Mouse (Mus musculus) stomach, embryonic 16.5 days (tissue): ENCODE results near the gene Cox6b1. TPM values are rescaled to one million over a fixed set of nuclear protein-coding genes. Genes with fewer than 3 reads are reported as not detected.

ENCODE experiments used
- ATAC-seq: fragments of 200-750 bp; cut with Nextera tagmentation; 2 replicates; pipeline ENCODE4 v1.8.0; 2017; ENCODE audit warnings: moderate number of reproducible peaks, moderate TSS enrichment; ENCODE audit not compliant: insufficient read depth, low FRiP score
- H3K27ac ChIP-seq: fragments of 300-500 bp; sonication (generic); 2 replicates; pipeline ENCODE4 v1.5.1; 2014; ENCODE audit warnings: low read length
- H3K27me3 ChIP-seq: fragments of 300-500 bp; sonication (generic); 2 replicates; pipeline ENCODE4 v1.6.1; 2014; ENCODE audit warnings: low read length, control low read depth, mixed read lengths; ENCODE audit not compliant: control insufficient read depth, insufficient read depth
- H3K36me3 ChIP-seq: fragments of 300-500 bp; sonication (generic); 2 replicates; pipeline ENCODE4 v1.6.1; 2014; ENCODE audit warnings: low read length; ENCODE audit not compliant: control insufficient read depth, insufficient read depth
- H3K4me1 ChIP-seq: fragments of 300-500 bp; sonication (generic); 2 replicates; pipeline ENCODE4 v1.6.1; 2014; ENCODE audit warnings: low read length, control low read depth, mixed read lengths; ENCODE audit not compliant: control insufficient read depth, insufficient read depth
- H3K4me2 ChIP-seq: fragments of 300-500 bp; sonication (generic); 2 replicates; pipeline ENCODE4 v1.6.1; 2014; ENCODE audit warnings: low read depth, low read length, mixed read lengths
- H3K4me3 ChIP-seq: fragments of 300-500 bp; sonication (generic); replicated peaks from 2 replicates; pipeline ENCODE4 v1.5.1; 2014; ENCODE audit warnings: mild to moderate bottlenecking, low read length
- H3K9ac ChIP-seq: fragments of 300-500 bp; sonication (generic); 2 replicates; pipeline ENCODE4 v1.6.1; 2014; ENCODE audit warnings: low read length
- H3K9me3 ChIP-seq: fragments of 300-500 bp; sonication (generic); replicated peaks from 2 replicates; pipeline ENCODE4 v1.6.1; 2016; ENCODE audit warnings: low read length, control low read depth; ENCODE audit not compliant: control insufficient read depth
- WGBS: fragments of 180-500 bp; shearing (Covaris S2); extraction: QIAGEN DNeasy Blood & Tissue Kit; methylation state at CpG from one replicate; pipeline ENCODE4 v1.1.7; 2014; 5-methylcytosine and 5-hydroxymethylcytosine counted together
- polyA plus RNA-seq: library from polyadenylated mRNA; unstranded; fragments of >200 nt; fragmentation: Nextera tagmentation; extraction: Ambion mirVana; gene quantifications from 2 replicates; pipeline ENCODE4 v1.2.1, GENCODE M21; 2015

The Cox6b1 gene
- 1,000 and 1,051 TPM in 2 replicates for polyA plus RNA-seq

- ATAC-seq, result peak; percentile 93
- Histone ChIP-seq H3K4me3 (peak within 1 kb of the TSS; percentile 91), H3K9ac (peak within 1 kb of the TSS; percentile 92), H3K27ac (peak within 1 kb of the TSS; percentile 67), H3K4me1 (peaks cover 7% of the 10 kb centered on the region; the same call in 1 of the 2 replicates), H3K9me3 (no peaks in the 10 kb centered on the region), H3K27me3 (no peaks in the 10 kb centered on the region), H3K36me3 (0 out of 2 replicates have a peak, but pooled peaks cover 5% of the 10 kb centered on the region), H3K4me2 (peak within 1 kb of the TSS; percentile 99)
- WGBS, result 1% methylated on average over 44 of the region's 44 CpGs
These were observed at the start of gene Cox6b1 for GRCm38 (mm10) chr7:30625530-30626384. Cox6b1 (minus strand) TSS chr7:30626151.

GRCm38 (mm10) chr7:30671480-30671879, 45.5 kb upstream of the Cox6b1 start, which contains the start of gene Pmis2:
Pmis2 (minus strand) TSS chr7:30671605.
- no peak within 1 kb of the TSS for H3K4me3 ChIP-seq
- H3K36me3 ChIP-seq, result no peaks in the 10 kb centered on the region
- no peaks in the 10 kb centered on the region for H3K4me1 ChIP-seq
- no peak within 1 kb of the TSS for H3K4me2 ChIP-seq
- no peak within 1 kb of the TSS for H3K27ac ChIP-seq
- ATAC-seq, result no peak
- 69% methylated on average over 9 of the region's 9 CpGs for WGBS
- no peaks in the 10 kb centered on the region for H3K27me3 ChIP-seq
- H3K9me3 ChIP-seq, result no peaks in the 10 kb centered on the region
- H3K9ac ChIP-seq, result no peak within 1 kb of the TSS

GRCm38 (mm10) chr7:30669229-30669628, 43.3 kb upstream of the Cox6b1 start:
- Histone ChIP-seq H3K9me3 (no peaks in the 10 kb centered on the region), H3K9ac (no peak overlapping the region), H3K36me3 (no peaks in the 10 kb centered on the region), H3K4me2 (no peak overlapping the region), H3K27ac (no peak overlapping the region), H3K4me1 (no peaks in the 10 kb centered on the region), H3K27me3 (no peaks in the 10 kb centered on the region), H3K4me3 (no peak overlapping the region)
- 48% methylated on average over 3 of the region's 3 CpGs for WGBS
- no peak for ATAC-seq

GRCm38 (mm10) chr7:30665321-30665720, 39.4 kb upstream of the Cox6b1 start:
- 6% methylated on average over 11 of the region's 11 CpGs for WGBS
- Histone ChIP-seq H3K36me3 (no peaks in the 10 kb centered on the region; the same call in 1 of the 2 replicates), H3K4me3 (peak overlapping the region; percentile 79), H3K27ac (no peak overlapping the region), H3K9ac (peak overlapping the region; percentile 90), H3K4me2 (peak overlapping the region; percentile 82), H3K27me3 (no peaks in the 10 kb centered on the region), H3K4me1 (no peaks in the 10 kb centered on the region), H3K9me3 (no peaks in the 10 kb centered on the region)
- ATAC-seq, result peak; percentile 41; the same call in 1 of the 2 replicates

- Histone ChIP-seq H3K27ac (no peak within 1 kb of the TSS), H3K9me3 (no peaks in the 10 kb centered on the region), H3K4me1 (no peaks in the 10 kb centered on the region), H3K36me3 (no peaks in the 10 kb centered on the region; the same call in 1 of the 2 replicates), H3K27me3 (no peaks in the 10 kb centered on the region), H3K4me3 (peak within 1 kb of the TSS; percentile 79), H3K9ac (peak within 1 kb of the TSS; percentile 90), H3K4me2 (peak within 1 kb of the TSS; percentile 82)
- peak; percentile 92 for ATAC-seq
- WGBS, result under 1% methylated on average over 34 of the region's 34 CpGs
These were observed 38.7 kb upstream of the Cox6b1 start, which contains the start of gene Haus5 for GRCm38 (mm10) chr7:30664529-30665200. Haus5 (minus strand) TSS chr7:30664994.

- Histone ChIP-seq H3K9ac (peak within 1 kb of the TSS; percentile 91), H3K4me2 (peak within 1 kb of the TSS; percentile 93), H3K4me1 (0 out of 2 replicates have a peak, but pooled peaks cover 4% of the 10 kb centered on the region), H3K27me3 (no peaks in the 10 kb centered on the region), H3K4me3 (peak within 1 kb of the TSS; percentile 64), H3K36me3 (peaks cover 25% of the 10 kb centered on the region), H3K27ac (peak within 1 kb of the TSS; percentile 35; the same call in 1 of the 2 replicates), H3K9me3 (no peaks in the 10 kb centered on the region)
- 1% methylated on average over 59 of the region's 59 CpGs for WGBS
- peak; percentile 100 for ATAC-seq
These were observed 23.9 kb upstream of the Cox6b1 start, which contains the start of gene Rbm42 for GRCm38 (mm10) chr7:30649591-30650540. Rbm42 (minus strand) TSS chr7:30650317.

- no peak for ATAC-seq
- no peaks in the 10 kb centered on the region for H3K9me3 ChIP-seq
- peaks cover 23% of the 10 kb centered on the region for H3K27me3 ChIP-seq
- no peak overlapping the region for H3K4me3 ChIP-seq
- no peaks in the 10 kb centered on the region for H3K36me3 ChIP-seq
- no peak overlapping the region for H3K9ac ChIP-seq
- peaks cover 9% of the 10 kb centered on the region for H3K4me1 ChIP-seq
- H3K4me2 ChIP-seq, result no peak overlapping the region
- WGBS, result 16% methylated on average over 4 of the region's 4 CpGs
- no peak overlapping the region for H3K27ac ChIP-seq
These were observed 13.1 kb upstream of the Cox6b1 start for GRCm38 (mm10) chr7:30639083-30639482.

GRCm38 (mm10) chr7:30636395-30636794, 10.4 kb upstream of the Cox6b1 start:
- Histone ChIP-seq H3K4me3 (no peak overlapping the region), H3K4me2 (no peak overlapping the region), H3K4me1 (peaks cover 9% of the 10 kb centered on the region), H3K27me3 (peaks cover 41% of the 10 kb centered on the region), H3K36me3 (no peaks in the 10 kb centered on the region), H3K9me3 (no peaks in the 10 kb centered on the region), H3K27ac (no peak overlapping the region), H3K9ac (no peak overlapping the region)
- WGBS, result 23% methylated on average over 11 of the region's 11 CpGs
- no peak for ATAC-seq
